Mouse (Mus musculus) kidney, adult 9 months (tissue): ENCODE measurements at regions not wholly inside any gene's neighbourhood (a gene's known extent, or its start where the extent isn't known, plus 50 kb on each side); places are given as distances from the start of the nearest gene placed in this dataset.

Experiments used
- DNase-seq: peaks from one replicate; pipeline ENCODE4 v3.0.0; 2022

- DNase-seq, result no peak
Observed at GRCm38 (mm10) chr13:101278127-101278526, 444.9 kb upstream of the Slc30a5 start.

GRCm38 (mm10) chr13:101276766-101277165 is 443.5 kb upstream of the Slc30a5 start:
- DNase-seq, result peak; percentile 20

GRCm38 (mm10) chr13:101274470-101275141 is 441.4 kb upstream of the Slc30a5 start:
- DNase-seq, result peak; percentile 93

- DNase-seq, result peak; percentile 7
Observed at GRCm38 (mm10) chr13:101273321-101273720, 440.1 kb upstream of the Slc30a5 start.

GRCm38 (mm10) chr13:101253698-101254468 is 420.7 kb upstream of the Slc30a5 start:
- no peak for DNase-seq

- no peak for DNase-seq
Observed at GRCm38 (mm10) chr13:101249369-101249768, 416.1 kb upstream of the Slc30a5 start.

- no peak for DNase-seq
Observed at GRCm38 (mm10) chr13:101244326-101244725, 411.1 kb upstream of the Slc30a5 start.

GRCm38 (mm10) chr13:101238860-101239259 is 405.6 kb upstream of the Slc30a5 start:
- DNase-seq, result no peak

GRCm38 (mm10) chr13:101237035-101237434 is 403.8 kb upstream of the Slc30a5 start:
- DNase-seq, result no peak

GRCm38 (mm10) chr13:101235846-101236245 is 402.6 kb upstream of the Slc30a5 start:
- no peak for DNase-seq

GRCm38 (mm10) chr13:101235110-101235509 is 401.9 kb upstream of the Slc30a5 start:
- no peak for DNase-seq

GRCm38 (mm10) chr13:101234550-101234949 is 401.3 kb upstream of the Slc30a5 start:
- no peak for DNase-seq

- peak; percentile 74 for DNase-seq
Observed at GRCm38 (mm10) chr13:101233843-101234281, 400.6 kb upstream of the Slc30a5 start.

GRCm38 (mm10) chr13:101233181-101233842 is 400.1 kb upstream of the Slc30a5 start:
- DNase-seq, result peak; percentile 34

- no peak for DNase-seq
Observed at GRCm38 (mm10) chr13:101229861-101230260, 396.6 kb upstream of the Slc30a5 start.

- no peak for DNase-seq
Observed at GRCm38 (mm10) chr13:101225366-101225765, 392.1 kb upstream of the Slc30a5 start.

GRCm38 (mm10) chr13:101221331-101222043 is 388.3 kb upstream of the Slc30a5 start:
- DNase-seq, result no peak

- DNase-seq, result no peak
Observed at GRCm38 (mm10) chr13:101219568-101219967, 386.3 kb upstream of the Slc30a5 start.

- DNase-seq, result no peak
Observed at GRCm38 (mm10) chr13:101216897-101217480, 383.8 kb upstream of the Slc30a5 start.

GRCm38 (mm10) chr13:101216421-101216820 is 383.2 kb upstream of the Slc30a5 start:
- DNase-seq, result peak; percentile 54

- peak; percentile 42 for DNase-seq
Observed at GRCm38 (mm10) chr13:101215792-101216221, 382.6 kb upstream of the Slc30a5 start.

- no peak for DNase-seq
Observed at GRCm38 (mm10) chr13:101215131-101215641, 382.0 kb upstream of the Slc30a5 start.
